Mouse (Mus musculus) heart, postnatal 36 days (tissue): Measurements from ENCODE around the gene Fam110a. TPM values are rescaled to one million over a fixed set of nuclear protein-coding genes. Genes with fewer than 3 reads are reported as not detected.

Source experiments
- DNase-seq, 2 experiments: peaks; one replicate each; pipeline ENCODE4 v3.0.0; 2021 to 2022
- intact Hi-C: fragments of 180-260 bp; cut with DNase I; formaldehyde crosslinking; loops from one replicate; pipeline ENCODE4 v1.15.1; 2025
- total RNA-seq, 2 experiments: library from RNA; stranded (reverse); gene quantifications; 2 replicates each; pipeline ENCODE4 v1.2.3; 2021

Gene Fam110a
- total RNA-seq, 2 experiments from 2014 or later = 3.4 to 5.7 TPM

DNA sequence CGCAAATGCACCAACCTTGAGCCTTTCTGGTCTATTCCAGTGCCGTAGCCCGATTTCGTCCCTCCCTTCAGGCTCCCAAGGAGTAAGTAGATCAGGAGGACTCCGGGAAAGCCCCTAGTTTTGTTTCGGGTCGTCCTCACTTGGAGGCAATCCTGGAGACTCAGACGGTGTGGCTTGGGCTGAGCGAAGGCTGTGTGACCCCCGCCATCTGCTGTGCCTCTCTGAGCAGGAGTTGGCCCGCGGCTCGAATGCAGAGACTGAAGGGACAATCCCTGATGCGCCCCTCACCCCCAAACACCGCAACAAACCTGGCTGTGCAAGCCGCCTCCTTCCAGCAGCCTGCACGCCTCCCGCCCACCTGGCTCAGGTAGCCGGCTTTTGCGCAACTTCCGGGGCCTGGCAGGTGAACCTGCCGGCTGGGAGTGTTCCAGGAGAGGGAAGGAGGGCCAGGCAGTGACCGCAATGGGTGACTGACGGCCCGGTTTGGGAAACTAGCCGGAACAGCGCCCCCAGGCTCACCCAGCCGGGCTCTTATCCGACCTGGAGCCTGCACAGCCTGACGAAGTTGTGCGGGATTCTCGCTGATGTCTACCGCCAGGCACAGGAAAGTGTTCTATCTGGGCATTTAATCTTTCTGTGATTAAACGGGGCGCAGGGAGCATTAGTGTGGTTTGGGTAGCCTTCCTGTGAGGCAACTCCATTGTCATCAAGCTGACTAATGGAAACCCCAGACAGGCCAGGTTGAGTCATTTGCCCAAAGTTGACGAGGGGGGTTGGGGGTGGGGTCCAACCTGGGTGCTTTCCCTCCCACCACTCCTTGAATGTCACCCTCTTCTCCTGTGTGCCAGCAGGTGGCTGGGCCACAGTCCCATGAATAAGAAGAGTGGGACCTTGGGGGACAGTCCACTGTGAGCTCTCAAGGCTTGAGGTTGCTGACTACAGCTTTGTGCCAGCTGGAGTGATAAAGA is 6.1 kb downstream of the Fam110a start:
- no peak for DNase-seq
- intact Hi-C loops = no loop called here

DNA sequence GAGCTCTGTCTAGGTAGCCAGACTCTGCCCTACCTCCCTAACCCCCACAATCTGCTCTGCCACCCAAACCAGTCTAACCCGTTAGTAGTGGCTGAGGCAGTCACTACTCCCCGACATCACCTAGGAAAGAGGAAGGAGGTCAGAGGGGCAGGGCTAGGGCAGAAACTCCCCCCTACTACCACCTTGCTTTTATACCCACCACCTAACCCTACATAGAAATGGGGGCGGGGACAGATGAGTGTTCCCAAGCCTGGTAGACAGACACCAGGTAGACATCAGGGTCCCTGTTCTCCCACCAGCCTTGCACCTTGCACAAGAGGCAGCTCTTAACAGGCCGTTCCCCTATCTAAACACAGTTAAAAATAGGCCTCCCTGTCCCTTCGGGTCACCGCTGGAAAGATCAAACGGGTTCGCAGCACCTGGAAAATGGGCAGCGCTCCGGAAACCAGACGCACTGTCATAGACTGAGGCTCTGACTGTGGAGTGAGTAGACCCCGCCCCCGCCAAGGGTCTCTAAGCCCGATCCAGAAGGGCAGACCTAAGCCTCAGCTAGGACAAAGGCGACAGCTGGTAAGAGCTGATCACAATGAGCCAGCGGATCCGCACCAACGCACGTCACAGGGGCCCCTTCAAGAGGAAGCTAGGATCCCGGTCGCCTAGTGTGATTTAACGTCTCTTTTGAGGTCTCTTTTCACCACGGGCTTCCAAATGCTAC is 7.0 kb downstream of the Fam110a start:
- intact Hi-C loops = no loop called here
- DNase-seq = peak in 1 of 2 experiments; percentile 43

DNA sequence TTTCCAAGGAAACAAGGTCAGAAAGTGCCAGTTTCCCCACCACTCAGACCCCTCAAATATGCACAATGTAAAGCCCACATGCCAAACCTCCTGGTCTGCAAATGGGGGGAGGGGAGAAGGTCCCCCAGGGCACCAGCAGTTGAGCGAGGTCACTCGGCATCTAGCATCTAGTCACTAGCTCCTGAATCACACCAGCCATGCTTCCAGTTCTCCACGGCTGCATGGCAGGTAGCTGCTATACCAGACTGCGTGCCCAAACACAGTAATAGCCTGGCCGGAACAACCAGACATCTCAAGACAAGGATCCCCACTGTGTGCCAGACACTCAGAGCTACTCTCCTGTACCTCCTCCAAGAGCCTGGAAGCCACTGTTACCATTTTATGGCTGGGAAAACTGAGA is 8.3 kb downstream of the Fam110a start:
- intact Hi-C loops = no loop called here
- no peak for DNase-seq

DNA sequence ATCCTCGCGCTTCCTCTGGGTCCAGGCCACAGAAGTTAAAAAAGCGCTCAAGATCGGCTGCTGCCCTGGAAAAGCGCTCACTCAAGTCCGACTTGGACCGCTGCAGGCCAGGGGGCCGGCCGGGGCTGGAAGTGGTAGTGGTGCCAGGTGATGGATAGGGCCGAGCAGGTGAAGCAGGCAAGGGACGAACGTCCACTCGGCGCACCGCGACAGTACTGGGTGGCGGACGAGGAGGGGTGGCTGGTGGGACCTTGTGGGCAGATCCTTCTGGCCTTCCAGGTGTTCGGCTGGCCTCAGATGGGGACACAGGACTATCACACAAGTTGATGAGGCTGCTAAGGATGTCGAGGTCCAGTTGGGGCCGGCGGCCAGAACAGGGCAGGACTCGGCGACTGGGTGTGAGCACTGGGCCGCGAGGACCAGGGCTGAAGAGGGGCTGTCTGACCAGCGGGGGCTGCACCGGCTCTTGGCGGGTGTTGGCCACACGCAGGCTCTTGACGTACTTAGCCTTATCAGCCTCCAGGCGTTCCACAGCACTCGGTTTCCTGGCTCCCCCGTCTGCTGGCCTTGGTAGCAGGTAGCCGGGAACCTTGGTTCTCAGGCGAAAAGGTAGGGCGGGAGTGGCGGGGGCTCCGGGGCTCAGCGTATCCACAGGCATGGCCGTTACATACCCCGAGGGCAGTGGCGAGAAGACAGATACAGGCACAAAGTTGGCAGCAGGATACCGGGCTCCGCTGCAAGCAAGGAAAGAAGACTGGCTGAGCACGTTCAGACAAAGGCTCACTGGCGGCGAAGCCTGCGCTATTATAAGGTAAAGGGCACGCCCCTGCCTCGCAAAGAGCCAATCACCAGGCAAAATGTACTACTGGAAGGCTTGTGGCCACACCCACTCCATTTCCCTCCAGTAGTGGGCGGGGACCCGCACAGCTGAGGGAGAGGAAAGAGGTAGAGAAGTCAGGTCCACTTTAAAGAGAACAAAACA is 9.5 kb downstream of the Fam110a start:
- intact Hi-C loops = no loop called here
- peak; percentile 84 for DNase-seq

DNA sequence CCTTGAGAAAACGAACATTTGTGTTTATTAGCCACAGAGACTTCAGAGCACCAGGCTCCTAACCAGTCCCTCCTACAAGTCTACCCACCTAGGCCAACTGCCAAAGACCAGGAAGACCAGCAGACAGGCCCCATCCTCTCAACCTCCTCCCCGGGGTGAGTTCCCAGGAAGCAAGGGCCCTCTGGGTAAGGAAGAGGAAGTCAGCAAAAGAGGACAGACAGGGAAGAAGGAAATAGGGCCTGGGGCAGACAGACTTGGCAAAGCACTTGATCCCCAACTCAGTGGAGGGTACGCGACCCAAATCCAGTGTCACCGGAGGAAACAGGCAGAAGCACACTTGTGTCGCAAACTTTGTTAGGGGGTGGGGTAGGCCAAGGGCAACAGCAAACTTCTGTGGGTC is 10.6 kb downstream of the Fam110a start:
- intact Hi-C loops = no loop called here
- no peak for DNase-seq

DNA sequence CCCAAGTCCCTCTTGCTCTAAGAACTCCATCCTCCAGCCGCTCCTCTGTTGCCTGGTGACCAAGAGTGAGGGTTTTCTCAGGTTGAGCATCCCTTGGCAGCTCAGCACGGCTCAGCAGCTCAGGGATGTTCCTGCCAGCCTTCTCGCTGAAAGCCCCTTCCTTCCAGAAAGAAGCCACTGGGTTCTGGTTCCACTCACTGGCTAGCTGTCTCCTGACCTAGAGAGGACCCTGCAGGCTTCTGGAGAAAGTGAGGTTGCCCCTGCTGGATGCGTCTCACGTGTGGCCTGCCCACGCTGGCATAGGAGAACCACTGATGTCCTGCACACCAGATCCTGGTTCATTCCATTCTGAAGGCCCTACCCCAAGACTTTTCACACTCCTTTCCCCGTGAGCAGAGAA is 11.0 kb downstream of the Fam110a start:
- no peak for DNase-seq
- intact Hi-C loops = no loop called here

DNA sequence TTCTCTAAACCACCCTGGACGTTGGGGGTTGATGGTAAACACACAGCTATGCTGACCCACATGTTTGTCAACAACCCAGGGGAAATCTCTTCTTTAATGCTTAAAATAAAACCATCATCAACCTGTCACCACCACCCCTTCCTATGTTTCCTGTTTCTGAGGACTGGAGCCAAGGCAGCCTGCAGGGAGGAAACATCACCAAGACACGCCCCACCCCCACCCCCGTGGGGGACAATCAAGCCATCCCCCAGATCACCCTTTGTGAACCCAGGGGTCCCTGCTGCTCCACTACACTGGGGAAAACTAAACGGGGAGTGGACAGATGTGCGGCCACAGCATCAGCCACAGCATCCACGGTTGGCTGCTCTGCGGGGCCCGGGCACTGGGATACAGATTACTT is 11.6 kb downstream of the Fam110a start:
- intact Hi-C loops = no loop called here
- no peak for DNase-seq

DNA sequence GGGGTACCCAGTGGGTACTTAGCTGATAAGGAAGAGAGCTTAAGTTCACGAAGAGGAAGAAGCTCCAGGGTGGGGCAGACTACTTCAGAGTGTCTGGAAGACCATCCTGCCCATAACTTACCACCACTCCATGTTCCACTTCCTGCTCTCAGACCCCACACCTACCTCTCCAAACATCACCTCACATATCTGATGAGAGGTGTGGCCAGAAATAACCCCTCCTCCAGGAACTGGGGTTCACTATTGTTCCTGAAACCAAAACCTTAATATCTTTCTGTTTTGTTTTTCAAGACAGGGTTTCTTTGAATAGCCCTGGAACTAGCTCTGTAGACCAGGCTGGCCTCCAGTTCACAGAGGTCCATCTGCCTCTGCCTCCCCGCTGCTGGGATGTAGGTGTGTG is 12.2 kb downstream of the Fam110a start:
- DNase-seq = no peak
- intact Hi-C loops = no loop called here

DNA sequence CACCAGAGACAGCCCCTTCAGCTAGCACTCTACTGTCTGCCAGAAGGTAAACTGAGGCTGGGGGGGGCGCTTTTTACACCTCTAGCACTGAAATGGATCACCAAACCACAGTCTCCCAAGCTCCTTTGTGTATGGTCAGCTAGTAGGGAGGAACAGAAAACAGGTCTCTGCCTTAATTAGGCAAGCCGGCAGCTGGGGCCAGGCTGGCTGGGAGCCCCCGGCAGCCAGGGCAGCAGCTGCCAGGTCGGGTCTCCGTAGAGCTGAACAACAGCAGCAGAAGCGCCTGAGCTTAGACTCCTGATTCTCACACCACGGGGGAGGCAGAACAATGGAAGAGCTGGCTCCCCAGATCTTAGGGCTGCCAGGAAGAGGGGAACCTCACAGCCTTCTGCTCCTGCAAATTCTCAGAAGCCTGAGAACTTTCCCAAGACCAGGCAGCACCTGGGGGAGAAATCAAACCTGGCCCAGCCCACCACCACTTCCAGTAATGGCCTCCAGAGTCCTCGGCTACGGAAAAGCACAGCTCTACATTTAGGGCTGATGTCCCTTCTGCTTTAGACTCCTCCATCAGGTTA is 12.8 kb downstream of the Fam110a start:
- intact Hi-C loops = no loop called here
- no peak for DNase-seq

DNA sequence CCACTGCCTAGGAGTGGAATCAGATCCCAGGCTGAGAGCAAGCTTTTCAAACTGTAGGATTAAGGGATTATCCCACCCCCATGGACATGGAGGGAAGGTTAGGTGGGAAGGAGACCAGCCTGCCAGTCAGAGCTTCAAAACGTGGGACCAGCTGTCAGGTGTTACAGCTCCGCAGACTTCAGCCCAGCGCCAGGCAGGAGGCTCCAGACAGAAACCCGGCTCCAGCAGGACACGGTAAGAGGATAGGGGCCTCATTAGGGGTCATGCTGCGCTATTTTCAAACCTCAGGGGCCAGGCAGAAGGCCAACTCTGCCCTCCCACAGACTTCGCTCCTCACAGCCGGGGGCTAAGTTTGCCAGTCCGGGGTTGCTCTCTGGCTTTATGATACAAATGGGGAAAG is 16.0 kb downstream of the Fam110a start:
- DNase-seq = no peak
- intact Hi-C loops = no loop called here

DNA sequence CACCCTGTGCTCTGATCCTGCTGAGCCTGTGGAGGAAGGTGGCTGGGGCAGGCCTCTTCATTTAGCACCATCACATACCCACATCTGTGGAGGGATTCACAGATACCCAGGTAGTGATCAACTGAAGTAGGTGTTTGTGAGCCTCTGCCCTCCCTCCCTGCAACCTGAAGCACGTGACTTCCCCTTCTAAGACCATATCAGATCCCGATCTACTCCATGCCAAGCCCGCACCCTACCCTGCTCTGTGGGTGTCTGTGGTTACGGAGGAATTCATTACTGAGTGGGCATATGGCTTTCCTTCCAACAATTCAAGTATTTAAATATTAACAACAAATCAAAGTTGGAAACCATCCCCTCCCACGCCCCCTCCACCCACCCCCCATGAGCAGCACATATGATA is 16.7 kb downstream of the Fam110a start:
- no peak for DNase-seq
- intact Hi-C loops = no loop called here

DNA sequence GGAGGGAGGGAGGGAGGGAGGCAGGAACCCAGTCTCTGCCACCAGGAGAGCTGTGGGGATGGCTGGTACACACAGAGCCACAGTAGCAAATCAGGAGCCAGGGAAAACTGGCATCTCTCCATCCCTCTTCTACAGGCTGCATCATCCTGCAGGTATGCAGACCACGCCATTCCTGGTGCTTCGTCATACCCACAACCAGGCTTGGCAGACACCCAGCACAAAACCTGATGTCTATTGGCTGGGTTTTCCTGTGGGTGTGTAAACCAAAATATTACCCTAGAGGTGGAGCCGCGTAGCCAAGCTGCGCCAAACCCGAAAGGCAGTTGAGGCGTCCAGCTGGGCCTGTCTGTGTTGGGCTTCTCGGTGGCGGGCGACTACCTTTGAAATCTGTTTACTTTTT is 17.5 kb downstream of the Fam110a start:
- intact Hi-C loops = no loop called here
- peak; percentile 54 to 57 for DNase-seq

DNA sequence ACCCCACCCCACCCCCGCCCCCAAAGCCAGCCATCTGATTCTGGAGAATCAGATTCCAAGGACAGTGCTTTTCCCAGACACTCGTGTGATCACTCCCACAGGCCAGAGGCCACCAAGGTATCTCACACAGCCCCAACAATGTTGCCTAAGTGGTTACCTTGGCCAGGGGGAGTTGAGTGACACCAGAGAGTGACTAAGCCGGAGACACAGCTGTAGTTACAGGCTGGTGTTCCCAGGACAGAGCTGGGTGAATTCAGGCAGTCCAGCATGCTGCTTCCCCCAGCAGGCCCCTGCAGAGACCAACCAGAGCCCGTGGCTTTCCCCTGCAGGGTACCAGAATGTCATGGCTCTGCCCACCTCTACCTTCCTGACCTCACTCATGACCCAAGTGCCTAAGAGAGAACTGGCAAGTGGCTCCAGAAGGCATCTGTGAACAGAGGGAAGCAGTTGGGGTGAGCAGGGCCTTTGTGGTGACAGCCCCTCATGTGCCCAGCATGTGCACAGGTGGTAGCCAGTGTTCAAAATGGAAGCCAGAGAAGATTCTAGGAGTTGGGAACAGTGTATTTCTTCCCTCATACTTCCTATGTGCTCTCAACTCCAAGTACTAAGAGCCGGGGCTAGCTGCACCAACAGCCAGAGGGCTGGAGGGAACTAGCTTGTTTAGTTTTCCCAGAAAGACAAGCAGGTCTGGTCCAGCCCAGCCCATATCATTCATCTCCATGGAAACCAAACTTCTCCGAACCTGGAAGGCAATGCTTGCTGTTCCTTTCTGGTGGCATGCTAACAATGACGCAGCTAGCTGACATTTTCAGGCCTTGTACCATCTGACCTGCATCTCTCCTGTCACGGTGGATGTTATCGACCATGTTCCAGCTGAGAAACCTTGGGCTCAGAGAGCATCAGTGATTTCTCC is 18.5 kb downstream of the Fam110a start:
- intact Hi-C loops = no loop called here
- no peak for DNase-seq

DNA sequence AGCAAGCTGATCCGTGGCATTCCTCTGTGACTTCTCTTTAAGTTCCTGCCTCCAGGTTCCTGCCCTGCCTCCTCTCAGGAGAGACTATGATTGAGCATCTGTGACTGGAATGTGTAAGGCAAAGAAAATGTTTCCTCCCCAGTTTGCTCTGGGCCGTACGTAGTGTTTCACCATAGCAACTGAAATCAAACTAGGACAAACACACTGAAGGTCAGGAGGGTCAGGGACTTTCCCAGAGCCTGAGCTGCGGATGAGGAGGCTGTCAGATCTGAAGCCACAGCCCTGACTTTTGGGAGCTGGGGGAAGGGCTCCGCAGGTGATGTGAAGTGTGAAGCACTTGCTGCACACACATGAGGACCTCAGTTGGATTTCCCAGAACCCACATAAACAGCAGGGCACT is 20.7 kb downstream of the Fam110a start:
- DNase-seq = no peak
- intact Hi-C loops = no loop called here

DNA sequence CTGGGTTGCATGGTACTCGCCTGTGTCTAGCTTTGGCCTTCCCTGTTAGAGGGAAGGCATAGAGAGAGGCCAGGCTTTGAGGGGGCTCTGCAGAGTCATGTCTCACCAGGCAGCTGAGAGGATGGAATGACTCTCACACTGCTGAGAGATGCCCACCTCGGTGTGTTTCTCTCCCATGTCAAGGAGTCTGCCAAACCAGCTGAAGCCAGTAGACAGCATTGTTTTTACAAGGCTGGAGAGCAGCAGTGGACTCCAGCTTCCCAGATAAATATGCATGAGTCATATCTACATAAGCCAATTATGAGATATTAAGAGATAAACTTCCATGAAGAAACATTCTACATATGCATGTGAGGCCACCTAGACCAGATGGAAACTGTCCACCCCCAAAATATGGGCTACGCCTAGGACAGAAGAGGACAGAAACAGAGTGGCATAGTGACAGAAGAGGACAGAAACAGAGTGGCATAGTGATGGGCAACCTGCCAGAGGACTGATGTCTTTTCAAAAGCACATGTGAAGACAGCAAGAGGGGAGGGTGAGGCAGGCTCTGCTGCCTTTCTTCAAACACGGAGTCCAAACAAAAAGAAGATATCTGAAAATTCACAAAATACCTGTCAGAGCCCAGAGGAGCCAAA is 23.4 kb downstream of the Fam110a start:
- no peak for DNase-seq
- intact Hi-C loops = no loop called here

DNA sequence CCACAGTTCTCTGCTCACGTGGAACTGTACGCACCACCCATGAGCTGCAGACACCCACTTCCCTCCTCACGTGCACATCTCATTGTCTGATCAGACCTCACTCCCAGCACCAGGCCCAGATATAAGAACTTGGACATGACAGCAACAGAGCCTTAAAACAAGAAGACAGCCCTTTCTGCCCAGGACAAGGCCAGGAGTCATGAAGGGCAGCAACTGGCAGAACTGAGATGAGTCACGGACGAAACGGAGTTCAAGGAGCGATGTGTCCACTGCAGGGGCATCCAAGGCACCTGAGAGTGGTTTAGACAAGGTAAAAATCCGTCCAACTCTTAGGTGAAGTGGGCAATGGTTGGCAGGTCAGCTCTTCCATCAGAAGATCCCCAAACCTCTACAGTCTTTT is 26.4 kb downstream of the Fam110a start:
- intact Hi-C loops = no loop called here
- DNase-seq = no peak

DNA sequence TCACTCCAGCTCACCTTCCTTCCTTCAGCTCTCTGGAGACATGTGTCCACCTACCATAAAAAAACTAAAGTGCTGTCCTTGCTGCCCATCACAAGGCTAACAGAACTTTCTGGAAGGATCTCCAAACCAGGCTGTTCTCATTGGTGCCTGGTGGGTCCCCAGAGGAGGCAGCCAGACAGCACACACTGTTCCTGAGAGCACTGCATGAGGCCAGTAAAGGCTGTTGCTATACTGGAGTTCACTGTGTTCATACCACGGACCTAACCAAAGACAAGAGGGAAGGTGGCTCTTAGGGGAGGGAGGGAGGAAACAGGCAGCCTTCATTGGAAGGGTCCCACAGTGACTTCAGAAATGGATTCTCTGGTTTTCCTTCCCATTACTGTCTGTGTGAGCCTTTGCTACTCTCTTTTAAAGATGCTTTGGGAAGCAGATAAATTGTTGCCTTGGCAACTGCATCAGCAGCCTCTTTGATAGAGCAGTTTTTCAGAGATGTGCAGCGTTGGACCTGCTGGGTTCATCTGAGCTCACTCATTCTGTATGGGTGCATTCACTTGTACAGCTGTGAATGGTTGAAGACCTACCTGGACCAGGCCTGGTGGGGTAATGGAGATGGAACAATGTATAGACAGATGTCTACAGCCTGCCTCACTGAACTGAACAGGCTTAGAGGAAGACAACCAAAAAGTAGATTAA is 30.8 kb downstream of the Fam110a start:
- DNase-seq = no peak
- intact Hi-C loops = no loop called here

DNA sequence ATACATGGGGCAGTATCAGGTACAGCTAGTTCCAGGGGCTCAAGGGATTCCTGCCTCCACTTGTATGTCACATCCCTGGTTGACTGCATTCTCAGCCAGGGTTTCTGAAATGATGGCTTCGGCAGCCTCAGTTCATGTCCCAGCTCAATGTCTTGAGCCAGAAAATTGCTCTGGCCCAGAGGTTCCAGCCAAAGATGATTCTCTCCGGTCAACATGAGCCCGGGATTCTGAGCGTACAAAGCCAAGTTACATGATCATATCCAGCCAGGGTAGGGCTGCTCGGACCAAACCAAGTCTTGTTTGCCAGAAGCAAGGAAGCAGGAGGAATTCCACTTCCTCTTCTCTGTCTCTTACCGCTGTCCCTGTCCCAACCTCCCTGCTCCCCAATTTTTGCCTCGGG is 31.7 kb downstream of the Fam110a start:
- DNase-seq = no peak
- intact Hi-C loops = no loop called here
